Mouse (Mus musculus): ENCODE measurements around the gene Nccrp1. TPM values are rescaled to one million over a fixed set of nuclear protein-coding genes. Genes with fewer than 3 reads are reported as not detected.
"Not testable (repeated sequence)": the region's sequence is repeated elsewhere in the genome, so short reads cannot be mapped to it uniquely, and the experiment has no call there.

Nccrp1 gene
- total RNA-seq, 2 experiments from 2014 or later: not detected

DNA sequence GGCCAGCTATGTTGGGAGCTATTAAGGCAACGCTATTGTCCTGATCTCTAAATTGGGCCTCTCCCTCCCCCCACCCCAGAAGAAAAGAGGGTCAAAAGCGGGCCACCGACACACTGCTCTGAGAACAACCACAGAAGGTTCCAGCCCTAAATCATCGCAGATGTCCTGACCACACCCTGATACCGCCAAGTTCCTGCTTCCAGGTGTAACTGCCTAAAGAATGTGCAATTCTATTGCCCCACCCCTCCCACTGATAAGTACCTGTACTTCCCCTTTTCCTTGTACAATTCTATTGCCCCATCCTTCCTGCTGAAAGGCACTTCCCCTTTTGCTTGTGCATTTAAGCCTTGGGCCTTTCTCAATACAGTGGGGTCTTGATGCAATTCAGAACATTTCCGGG, 8.2 kb downstream of the Nccrp1 start:
- DNase-seq (ENCODE audit: low spot score); intact Hi-C loops (cut with DNase I): not testable (repeated sequence)

DNA sequence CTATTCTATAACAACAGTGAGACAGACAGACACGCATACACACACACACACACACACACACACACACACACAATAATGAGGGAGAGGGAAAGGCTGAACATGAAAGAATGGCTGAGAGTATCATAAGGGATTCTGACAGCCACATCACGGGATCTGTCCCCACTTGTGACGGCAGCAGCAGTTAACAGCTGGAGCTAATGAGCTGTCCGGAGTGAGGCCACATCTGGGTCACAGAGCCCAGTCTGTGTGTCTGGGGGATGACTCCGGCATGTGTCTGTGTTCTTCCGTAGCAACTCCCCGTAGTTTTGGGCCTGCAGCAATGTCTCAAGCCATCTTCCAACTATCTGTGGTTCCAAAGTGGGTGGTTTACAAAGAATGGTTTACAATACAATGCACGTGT, 15.0 kb downstream of the Nccrp1 start:
- DNase-seq (ENCODE audit: low spot score): no peak
- intact Hi-C loops (cut with DNase I): no loop called here

DNA sequence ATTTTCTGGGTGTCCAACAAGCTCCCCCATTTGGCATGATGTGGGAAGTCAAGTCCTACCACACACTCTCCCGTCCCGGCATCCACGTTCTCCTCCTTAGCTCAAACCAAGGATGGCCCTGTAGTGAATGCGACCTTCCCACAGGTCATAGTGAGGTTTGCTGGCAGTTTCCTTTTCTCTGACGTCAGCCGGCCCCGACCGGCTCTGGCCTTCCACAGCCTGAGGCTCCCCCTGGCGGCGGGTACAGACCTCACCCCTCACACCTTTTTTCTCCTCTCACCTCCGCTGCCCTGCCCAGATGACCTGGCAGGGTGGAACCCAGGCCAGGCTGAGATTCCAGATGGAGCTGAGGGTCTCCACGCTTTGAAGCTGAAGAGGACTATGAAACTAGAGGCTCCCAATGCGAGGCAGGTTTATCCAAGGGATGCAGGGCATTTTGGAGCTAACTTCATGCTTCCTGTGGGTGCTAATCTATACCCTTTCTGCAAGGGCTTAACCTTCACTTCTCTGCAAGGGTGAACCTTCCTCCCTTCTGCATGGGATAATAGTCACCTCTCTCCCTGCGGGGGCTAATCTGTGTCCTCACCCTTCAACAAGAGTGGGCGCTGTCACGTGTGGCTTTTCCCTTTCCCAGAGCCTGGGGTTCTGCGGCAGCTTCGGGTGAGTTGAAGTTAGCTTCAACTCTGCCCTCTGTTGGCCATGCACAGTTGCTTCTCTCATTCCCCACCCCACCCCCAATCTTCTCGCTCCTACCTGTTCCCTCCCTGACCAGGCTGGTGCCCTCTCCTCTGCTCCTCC, 18.9 kb downstream of the Nccrp1 start:
- intact Hi-C loops (cut with DNase I): loop anchor here (2.0 kb wide), 3 partner anchors 19 to 81 kb away; no protein-coding TSS in a partner anchor
- DNase-seq (ENCODE audit: low spot score): peak; percentile 42

DNA sequence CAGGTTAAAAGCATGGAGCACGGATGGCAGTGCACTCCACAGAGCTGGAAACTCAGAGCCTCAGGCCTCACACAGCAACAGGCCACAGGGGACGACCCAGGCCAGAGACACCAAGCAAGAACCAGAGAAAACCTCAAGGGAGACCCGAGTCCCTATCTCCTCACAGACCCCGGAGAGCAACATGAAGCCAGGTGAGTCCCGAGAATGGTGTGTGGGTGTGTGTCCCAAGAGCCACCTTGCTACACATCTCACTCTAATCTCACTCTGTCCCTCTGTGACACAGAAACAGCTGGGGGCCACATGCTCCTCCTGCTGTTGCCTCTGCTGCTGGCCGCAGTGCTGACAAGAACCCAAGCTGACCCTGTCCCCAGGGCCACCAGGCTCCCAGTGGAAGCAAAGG, 24.5 kb downstream of the Nccrp1 start, which contains the start of gene Ifnl3:
Ifnl3 (plus strand) TSS at position 301 of the 400 bp plus-strand sequence.
- DNase-seq (ENCODE audit: low spot score); intact Hi-C loops (cut with DNase I): not testable (repeated sequence)

DNA sequence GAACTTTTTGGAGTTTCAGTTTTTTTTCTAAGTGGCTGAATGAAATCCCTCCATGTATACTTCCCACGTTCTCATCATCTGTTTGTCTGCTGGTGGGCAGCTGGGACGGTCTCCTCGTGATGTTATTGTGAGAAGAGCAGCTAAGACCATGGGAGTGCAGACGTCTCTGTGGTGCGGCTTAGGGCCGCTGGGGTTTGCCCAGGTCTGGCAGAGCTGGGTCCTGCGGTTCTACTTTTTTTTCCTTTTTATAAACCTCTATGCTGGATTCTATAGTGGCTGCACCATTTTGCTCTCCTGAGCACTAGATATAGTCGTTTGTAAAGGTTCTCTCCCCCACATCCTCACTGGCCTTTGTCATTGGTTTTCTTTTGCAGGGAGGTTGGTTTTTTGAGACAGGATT, 35.6 kb downstream of the Nccrp1 start:
- no peak for DNase-seq (ENCODE audit: low spot score)

DNA sequence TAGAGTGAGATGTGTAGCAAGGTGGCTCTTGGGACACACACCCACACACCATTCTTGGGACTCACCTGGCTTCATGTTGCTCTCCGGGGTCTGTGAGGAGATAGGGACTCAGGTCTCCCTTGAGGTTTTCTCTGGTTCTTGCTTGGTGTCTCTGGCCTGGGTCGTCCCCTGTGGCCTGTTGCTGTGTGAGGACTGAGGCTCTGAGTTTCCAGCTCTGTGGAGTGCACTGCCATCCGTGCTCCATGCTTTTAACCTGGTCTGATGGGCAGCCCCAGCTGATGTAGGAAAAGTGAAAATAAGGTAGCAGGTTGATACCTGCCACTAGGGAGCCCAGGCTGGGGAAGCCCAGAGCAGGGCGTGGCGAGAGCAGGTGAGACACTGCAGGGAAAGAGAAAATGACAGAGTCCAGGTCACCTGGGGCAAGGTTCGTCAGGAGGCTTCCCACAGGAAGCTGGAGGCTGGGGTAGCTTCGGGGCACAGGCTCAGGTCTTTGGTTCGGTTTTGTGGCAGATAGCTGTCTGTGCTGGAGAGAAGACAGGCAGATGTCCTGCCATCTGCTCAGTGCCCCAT, 36.6 kb downstream of the Nccrp1 start, which contains the start of gene Ifnl2:
Ifnl2 (minus strand) TSS at position 51 of the 570 bp plus-strand sequence.
- DNase-seq (ENCODE audit: low spot score); intact Hi-C loops (cut with DNase I): not testable (repeated sequence)

More for the DNA sequence above, 35.6 kb downstream of the Nccrp1 start:
- intact Hi-C loops (cut with DNase I): no loop called here

DNA sequence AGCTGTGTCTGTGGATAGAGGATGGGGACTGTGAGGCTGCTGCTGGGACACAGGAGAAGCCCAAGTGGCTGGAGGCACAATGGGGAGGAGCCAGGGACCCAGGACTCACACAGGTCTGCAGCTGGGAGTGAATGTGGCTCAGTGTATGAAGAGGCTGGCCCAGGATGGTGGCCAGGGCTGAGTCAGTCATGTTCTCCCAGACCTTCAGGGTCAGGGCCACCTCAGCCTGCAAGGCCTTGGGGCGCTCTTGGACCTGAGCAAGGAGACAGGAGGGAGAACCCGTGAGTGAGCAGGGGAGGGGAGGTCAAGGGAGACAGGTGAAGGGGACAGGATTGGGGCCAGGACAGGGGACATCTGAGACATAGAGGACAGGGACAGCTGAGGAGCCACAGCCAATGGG, 37.9 kb downstream of the Nccrp1 start:
- intact Hi-C loops (cut with DNase I): loop anchor here (2.0 kb wide), 1 partner anchor 18 kb away; no protein-coding TSS in a partner anchor
- DNase-seq (ENCODE audit: low spot score): not testable (repeated sequence)

DNA sequence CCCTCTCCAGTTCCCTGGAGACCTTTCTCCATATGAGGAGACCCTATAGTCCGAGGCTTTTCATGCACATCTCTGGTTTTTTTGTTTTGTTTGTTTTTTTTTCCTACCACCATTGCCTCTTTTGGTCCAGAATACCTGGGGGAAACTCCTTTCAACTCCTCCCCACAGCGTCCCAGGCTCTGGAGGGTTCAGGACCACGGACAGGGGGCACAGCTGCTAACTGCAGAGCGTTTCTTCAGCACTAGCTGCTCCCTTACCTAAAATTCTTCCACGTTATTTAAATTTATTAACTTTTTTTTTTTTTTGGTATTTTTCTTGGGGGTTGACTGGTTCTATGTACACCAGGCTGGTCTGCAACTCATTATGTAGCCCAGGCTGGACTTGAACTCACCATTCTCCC, 41.5 kb downstream of the Nccrp1 start:
- intact Hi-C loops (cut with DNase I): no loop called here
- DNase-seq (ENCODE audit: low spot score): no peak

DNA sequence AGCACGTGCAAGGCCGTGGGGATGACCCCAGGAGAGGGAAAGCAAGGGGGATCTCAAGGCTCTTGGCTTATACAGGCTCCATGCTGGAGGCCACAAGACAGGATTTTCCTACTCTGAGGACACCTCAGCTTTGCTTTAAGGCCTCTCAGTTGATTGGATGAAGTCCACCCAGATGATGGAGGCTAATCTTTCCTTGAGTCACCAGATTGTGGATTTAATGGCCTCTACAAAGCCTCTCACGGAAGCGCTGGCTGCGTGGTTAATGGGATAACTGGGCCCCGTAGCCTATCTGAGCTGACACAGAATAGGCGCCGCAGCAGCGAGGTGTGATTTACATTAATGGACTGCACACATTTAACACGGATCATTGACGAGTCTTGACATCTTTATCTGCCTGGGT, 51.6 kb downstream of the Nccrp1 start:
- intact Hi-C loops (cut with DNase I): no loop called here
- no peak for DNase-seq (ENCODE audit: low spot score)

Small RNAs within 50 kb of the gene (microRNA-seq; reads per million reads assigned to microRNA genes)
- gene Mir7049: not detected

Other genes starting within 250 kb of the Nccrp1 start
- not detected for gene Dll3, start 245.0 kb downstream of the Nccrp1 start, total RNA-seq (2021)
- gene Timm50, start 235.2 kb downstream of the Nccrp1 start, total RNA-seq (2021): 10 to 100 TPM; 60.5 to 61.7 TPM
- 10 to 100 TPM; 52.8 to 52.9 TPM for gene Supt5, start 208.5 kb downstream of the Nccrp1 start, total RNA-seq (2021)
- gene Rps16, start 196.6 kb downstream of the Nccrp1 start, total RNA-seq (2021): 100 to 1,000 TPM; 489 to 520 TPM
- gene Plekhg2, start 174.7 kb downstream of the Nccrp1 start, total RNA-seq (2021): 10 to 100 TPM; 13.1 to 20.4 TPM
- gene Zfp36, start 167.0 kb downstream of the Nccrp1 start, total RNA-seq (2021): 10 to 100 TPM; 14.1 to 18.0 TPM
- gene Med29, start 154.5 kb downstream of the Nccrp1 start, total RNA-seq (2021): 10 to 100 TPM; 18.2 to 20.9 TPM
- 10 to 100 TPM; 40.6 to 44.3 TPM for gene Paf1, start 154.3 kb downstream of the Nccrp1 start, total RNA-seq (2021)
- 1 to 10 TPM; 5.0 to 5.6 TPM for gene Gmfg, start 109.8 kb downstream of the Nccrp1 start, total RNA-seq (2021)
- under 1 TPM; 0.68 to 0.84 TPM for gene Lrfn1, start 95.3 kb downstream of the Nccrp1 start, total RNA-seq (2021)
- gene Ifnl2, start 36.8 kb downstream of the Nccrp1 start, total RNA-seq (2021): not detected
- gene Ifnl3, start 24.4 kb downstream of the Nccrp1 start, total RNA-seq (2021): not detected
- gene Sycn, start 6.4 kb downstream of the Nccrp1 start, total RNA-seq (2021): not detected
- gene Samd4b, start 50.9 kb upstream of the Nccrp1 start, total RNA-seq (2021): 10 to 100 TPM; 22.6 to 22.8 TPM
- gene Pak4, start 50.9 kb upstream of the Nccrp1 start, total RNA-seq (2021): 1 to 10 TPM; 8.4 to 8.8 TPM
- not detected for gene Acp7, start 84.1 kb upstream of the Nccrp1 start, total RNA-seq (2021)
- under 1 TPM; 0.34 to 0.39 TPM for gene Fbxo27, start 145.6 kb upstream of the Nccrp1 start, total RNA-seq (2021)
- gene Fbxo17, start 169.6 kb upstream of the Nccrp1 start, total RNA-seq (2021): under 1 TPM; 0.36 to 0.92 TPM
- 10 to 100 TPM; 56.7 to 60.6 TPM for gene Mrps12, start 194.6 kb upstream of the Nccrp1 start, total RNA-seq (2021)
- gene Sars2, start 194.7 kb upstream of the Nccrp1 start, total RNA-seq (2021): 10 to 100 TPM; 15.4 to 15.7 TPM
- gene Ccer2, start 208.9 kb upstream of the Nccrp1 start, total RNA-seq (2021): not detected
- gene Sirt2, start 219.5 kb upstream of the Nccrp1 start, total RNA-seq (2021): 10 to 100 TPM; 80.0 to 80.2 TPM
- 10 to 100 TPM; 22.1 to 22.9 TPM for gene Nfkbib, start 220.3 kb upstream of the Nccrp1 start, total RNA-seq (2021)
- gene Rinl, start 241.7 kb upstream of the Nccrp1 start, total RNA-seq (2021): 1 to 10 TPM; 1.5 to 2.2 TPM